Mouse (Mus musculus) brain, adult 10 weeks (tissue): ENCODE results near the gene Mtm1. TPM values are rescaled to one million over a fixed set of nuclear protein-coding genes. Genes with fewer than 3 reads are reported as not detected.

Experiments
- polyA plus RNA-seq: library from polyadenylated mRNA; stranded (reverse); fragments of 350-450 nt; fragmentation: Illumina TruSeq; extraction: RNeasy Lipid Tissue Mini Kit (QIAGEN cat#74804); gene quantifications from one replicate; pipeline ENCODE4 v1.2.3, GENCODE M21; 2015; ENCODE audit warnings: low read depth, low replicate concordance

Gene Mtm1
- polyA plus RNA-seq: 5.5 TPM

DNA sequence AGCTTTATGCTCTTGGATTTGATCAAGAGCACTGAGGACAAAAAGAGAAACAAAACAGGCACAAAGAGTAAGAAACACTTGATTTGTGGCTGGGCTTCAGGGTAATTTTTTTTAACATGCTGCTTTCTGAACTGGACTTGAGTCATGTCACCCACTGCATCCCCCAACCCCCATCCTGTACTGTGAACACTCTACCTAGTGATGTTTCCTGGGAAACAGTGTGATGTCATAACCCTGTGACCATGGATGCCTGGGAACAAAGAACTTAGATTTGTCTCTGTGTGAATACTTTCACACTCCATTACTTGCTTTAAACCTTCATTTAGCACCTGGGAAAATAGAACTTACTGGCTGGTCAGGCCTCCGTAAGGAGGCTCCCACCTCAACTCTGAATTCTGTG is at the start of gene Mtm1:
Mtm1 (plus strand) TSS at position 301 of the 400 bp plus-strand sequence.

DNA sequence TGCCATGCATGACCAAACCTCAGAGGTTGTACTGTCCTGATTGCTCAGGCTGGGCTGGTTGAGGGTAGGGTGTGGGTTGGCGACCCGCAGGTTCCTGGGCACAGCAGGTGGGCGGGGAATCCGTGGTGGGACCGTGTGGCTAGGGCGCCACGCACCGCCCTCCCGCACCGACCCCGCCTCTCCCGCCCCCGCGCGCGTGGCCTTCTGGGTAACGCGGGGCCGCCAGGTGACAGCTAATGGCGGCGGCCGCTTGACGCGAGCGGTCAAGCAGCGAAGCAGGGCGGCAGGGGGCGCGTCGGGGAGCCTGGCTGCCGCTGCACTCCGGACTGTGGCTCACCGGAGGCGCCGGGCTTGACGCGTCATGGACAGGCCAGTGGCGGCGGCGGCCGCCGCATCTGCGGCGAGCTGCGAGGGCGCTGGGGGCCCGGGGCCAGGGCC is 154.0 kb downstream of the Mtm1 start, which contains the start of gene Mtmr1:
Mtmr1 (plus strand) TSS at position 207 of the 438 bp plus-strand sequence.

Other genes starting within 250 kb of the Mtm1 start
- 15.9 TPM for gene Mamld1, start 160.5 kb upstream of the Mtm1 start, polyA plus RNA-seq
- 36.0 TPM for gene Mtmr1, start 154.0 kb downstream of the Mtm1 start, polyA plus RNA-seq